Mouse (Mus musculus) olfactory bulb, adult 2 months (tissue): ENCODE measurements at regions not wholly inside any gene's neighbourhood (a gene's known extent, or its start where the extent isn't known, plus 50 kb on each side); places are given as distances from the start of the nearest gene placed in this dataset.
"Not testable (repeated sequence)": the region's sequence is repeated elsewhere in the genome, so short reads cannot be mapped to it uniquely, and the experiment has no call there.

ENCODE experiments used
- H3K27ac ChIP-seq: fragments of 200-500 bp; 2 replicates; pipeline ENCODE4 v1.5.1; 2012; ENCODE audit warnings: low read depth, low read length; ENCODE audit not compliant: insufficient read depth
- H3K4me1 ChIP-seq: fragments of 200-500 bp; 2 replicates; pipeline ENCODE4 v1.6.1; 2012; ENCODE audit warnings: low read length; ENCODE audit not compliant: control insufficient read depth, insufficient read depth
- H3K4me3 ChIP-seq: fragments of 200-500 bp; 2 replicates; pipeline ENCODE4 v1.5.1; 2012; ENCODE audit warnings: mild to moderate bottlenecking, low read depth, low read length, moderate library complexity; ENCODE audit not compliant: insufficient read depth
- CTCF ChIP-seq: fragments of 200-500 bp; IDR thresholded peaks from 2 replicates; pipeline ENCODE4 v1.5.1; 2012; ENCODE audit warnings: low read depth, mild to moderate bottlenecking, low read length, moderate library complexity; ENCODE audit not compliant: insufficient read depth
- POLR2A ChIP-seq: fragments of 200-500 bp; IDR thresholded peaks from 2 replicates; pipeline ENCODE4 v1.6.1; 2012; ENCODE audit warnings: mild to moderate bottlenecking, low read depth, low read length, moderate library complexity; ENCODE audit not compliant: insufficient read depth
- WGBS: fragments of 180-500 bp; shearing (Covaris S2); methylation state at CpG from one replicate; pipeline ENCODE4 v1.1.7; 2018; 5-methylcytosine and 5-hydroxymethylcytosine counted together

GRCm38 (mm10) chr19:27110437-27110836, 105.8 kb upstream of the Vldlr start:
- H3K27ac ChIP-seq = no peak overlapping the region
- 96% methylated on average over 2 of the region's 2 CpGs for WGBS

GRCm38 (mm10) chr19:27120876-27121275, 95.4 kb upstream of the Vldlr start:
- H3K4me1 ChIP-seq = peaks cover 2% of the 10 kb centered on the region; the same call in 1 of the 2 replicates
- WGBS = 64% methylated on average over 5 of the region's 5 CpGs
- H3K4me3 ChIP-seq = no peak overlapping the region
- H3K27ac ChIP-seq = no peak overlapping the region
- TF ChIP-seq POLR2A (no peak), CTCF (no peak)

More at GRCm38 (mm10) chr19:27110437-27110836, 105.8 kb upstream of the Vldlr start:
- no peaks in the 10 kb centered on the region for H3K4me1 ChIP-seq
- TF ChIP-seq CTCF (no peak), POLR2A (no peak)
- no peak overlapping the region for H3K4me3 ChIP-seq

GRCm38 (mm10) chr19:27122348-27122747, 93.9 kb upstream of the Vldlr start:
- Histone ChIP-seq H3K4me3 (no peak overlapping the region), H3K27ac (no peak overlapping the region), H3K4me1 (peaks cover 2% of the 10 kb centered on the region; the same call in 1 of the 2 replicates)
- no peak for TF ChIP-seq POLR2A
- TF ChIP-seq CTCF = no peak
- WGBS = 60% methylated on average over 5 of the region's 5 CpGs

GRCm38 (mm10) chr19:27123334-27123733, 93.0 kb upstream of the Vldlr start:
- Histone ChIP-seq H3K4me3 (no peak overlapping the region), H3K27ac (no peak overlapping the region)
- WGBS = 23% methylated on average over 8 of the region's 8 CpGs

GRCm38 (mm10) chr19:27123806-27124469, 92.3 kb upstream of the Vldlr start:
- 50% methylated on average over 11 of the region's 11 CpGs for WGBS
- H3K4me1 ChIP-seq = peaks cover 2% of the 10 kb centered on the region; the same call in 1 of the 2 replicates
- H3K4me3 ChIP-seq = no peak overlapping the region
- H3K27ac ChIP-seq = no peak overlapping the region
- TF ChIP-seq CTCF (peak; percentile 46; the same call in 1 of the 2 replicates), POLR2A (no peak)

More at GRCm38 (mm10) chr19:27123334-27123733, 93.0 kb upstream of the Vldlr start:
- H3K4me1 ChIP-seq = peaks cover 2% of the 10 kb centered on the region; the same call in 1 of the 2 replicates
- TF ChIP-seq POLR2A (no peak), CTCF (no peak)

- not testable (repeated sequence) for H3K4me3 ChIP-seq, H3K27ac ChIP-seq, H3K4me1 ChIP-seq
- WGBS = 98% methylated on average over 4 of the region's 4 CpGs
Observed at GRCm38 (mm10) chr19:27128501-27128900, 87.8 kb upstream of the Vldlr start.

GRCm38 (mm10) chr19:27134360-27134759, 81.9 kb upstream of the Vldlr start:
- H3K4me1 ChIP-seq = no peaks in the 10 kb centered on the region
- H3K4me3 ChIP-seq = no peak overlapping the region
- TF ChIP-seq CTCF (no peak), POLR2A (no peak)
- H3K27ac ChIP-seq = no peak overlapping the region
- 43% methylated on average over 5 of the region's 5 CpGs for WGBS

GRCm38 (mm10) chr19:27140892-27141291, 75.4 kb upstream of the Vldlr start:
- Histone ChIP-seq H3K4me1 (no peaks in the 10 kb centered on the region), H3K4me3 (no peak overlapping the region), H3K27ac (no peak overlapping the region)
- WGBS = 87% methylated on average over 3 of the region's 3 CpGs
- TF ChIP-seq CTCF (no peak), POLR2A (no peak)

GRCm38 (mm10) chr19:27142181-27142580, 74.1 kb upstream of the Vldlr start:
- Histone ChIP-seq H3K4me1 (no peaks in the 10 kb centered on the region), H3K27ac (no peak overlapping the region), H3K4me3 (no peak overlapping the region)
- TF ChIP-seq POLR2A (no peak), CTCF (no peak)
- WGBS = 93% methylated on average over 4 of the region's 4 CpGs
